Mouse (Mus musculus) megakaryocyte, embryonic 14.5 days (primary cell): ENCODE measurements around the gene Spn.

Experiments
- FLI1 ChIP-seq: IDR thresholded peaks from 2 replicates; pipeline ENCODE4 v1.6.1; 2012; ENCODE audit warnings: low read length, inconsistent platforms, mixed read lengths
- GATA1 ChIP-seq: IDR thresholded peaks from 3 replicates; pipeline ENCODE4 v1.6.1; 2012; ENCODE audit warnings: mixed read lengths, low read length, inconsistent platforms, borderline replicate concordance

DNA sequence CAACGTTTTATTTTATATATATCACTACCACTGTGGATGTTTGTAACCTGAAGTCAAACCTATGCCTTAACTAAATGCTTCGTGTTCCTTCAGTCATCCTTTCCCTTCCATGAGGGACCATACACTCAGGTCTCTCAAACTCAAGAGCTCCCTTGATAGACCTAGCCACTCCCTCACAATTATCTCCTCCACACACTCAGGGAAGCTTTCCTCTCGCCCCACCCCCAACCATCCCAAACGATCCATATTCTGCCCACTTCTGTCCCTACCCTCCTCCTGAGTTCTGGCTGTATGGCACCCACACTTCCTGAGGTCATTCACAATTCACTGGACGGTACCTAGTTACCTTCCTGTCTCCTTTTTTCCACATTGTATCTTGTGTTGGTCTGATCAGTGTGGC lies 39.1 kb downstream of the Spn start:
- TF ChIP-seq GATA1 (no peak), FLI1 (no peak)
